Mouse (Mus musculus) heart, embryonic 14.5 days (tissue): ENCODE data around the gene Krtap5-5. TPM values are rescaled to one million over a fixed set of nuclear protein-coding genes. Genes with fewer than 3 reads are reported as not detected.
"Not testable (repeated sequence)": the region's sequence is repeated elsewhere in the genome, so short reads cannot be mapped to it uniquely, and the experiment has no call there.

ENCODE experiments used
- ATAC-seq: fragments of 200-750 bp; cut with Nextera tagmentation; 2 replicates; pipeline ENCODE4 v1.8.0; 2017; ENCODE audit warnings: low read depth, moderate TSS enrichment; ENCODE audit not compliant: insufficient number of reproducible peaks, insufficient read depth, low FRiP score
- H3K27ac ChIP-seq, 2 experiments: fragments of 200-500 bp in 1 of 2; fragments of 300-500 bp in 1 of 2; sonication (generic) in 1 of 2; replicated peaks in 1 of 2; 2 replicates each; pipeline ENCODE4 v1.5.1; 2012 to 2014; ENCODE audit warnings: low read depth in 2 of 2, low read length in 2 of 2, control low read depth in 1 of 2, mild to moderate bottlenecking in 1 of 2, mixed read lengths in 1 of 2; ENCODE audit not compliant: control insufficient read depth in 1 of 2, insufficient read depth in 1 of 2
- H3K27me3 ChIP-seq: fragments of 300-500 bp; sonication (generic); 2 replicates; pipeline ENCODE4 v1.6.1; 2014; ENCODE audit warnings: mild to moderate bottlenecking, low read length, control low read depth; ENCODE audit not compliant: control insufficient read depth, insufficient read depth
- H3K36me3 ChIP-seq: fragments of 300-500 bp; sonication (generic); 2 replicates; pipeline ENCODE4 v1.6.1; 2014; ENCODE audit warnings: mild to moderate bottlenecking, control low read depth, low read length, mixed read lengths; ENCODE audit not compliant: control insufficient read depth, insufficient read depth
- H3K4me1 ChIP-seq, 2 experiments: fragments of 200-500 bp in 1 of 2; fragments of 300-500 bp in 1 of 2; sonication (generic) in 1 of 2; 2 replicates each; pipeline ENCODE4 v1.6.1; 2012 to 2014; ENCODE audit warnings: low read length in 2 of 2, control low read depth in 1 of 2, mixed read lengths in 1 of 2; ENCODE audit not compliant: control insufficient read depth in 2 of 2, insufficient read depth in 2 of 2
- H3K4me2 ChIP-seq: fragments of 300-500 bp; sonication (generic); 2 replicates; pipeline ENCODE4 v1.6.1; 2014; ENCODE audit warnings: mild to moderate bottlenecking, low read length
- H3K4me3 ChIP-seq, 2 experiments: fragments of 200-500 bp in 1 of 2; fragments of 300-500 bp in 1 of 2; sonication (generic) in 1 of 2; 2 replicates each; pipeline ENCODE4 v1.5.1; 2012 to 2014; ENCODE audit warnings: low read length in 2 of 2, mild to moderate bottlenecking in 2 of 2, control low read depth in 1 of 2, low read depth in 1 of 2, moderate library complexity in 1 of 2; ENCODE audit not compliant: control insufficient read depth in 1 of 2, insufficient read depth in 1 of 2
- H3K9ac ChIP-seq: fragments of 300-500 bp; sonication (generic); 2 replicates; pipeline ENCODE4 v1.6.1; 2014; ENCODE audit warnings: mild to moderate bottlenecking, low read length
- H3K9me3 ChIP-seq: fragments of 300-500 bp; sonication (generic); 2 replicates; pipeline ENCODE4 v1.6.1; 2016; ENCODE audit warnings: low read length, control low read depth; ENCODE audit not compliant: control insufficient read depth
- WGBS: fragments of 180-500 bp; shearing (Covaris S2); extraction: QIAGEN DNeasy Blood & Tissue Kit; methylation state at CpG from one replicate; pipeline ENCODE4 v1.1.7; 2014; 5-methylcytosine and 5-hydroxymethylcytosine counted together
- polyA plus RNA-seq: library from polyadenylated mRNA; unstranded; fragments of >200 nt; fragmentation: Nextera tagmentation; extraction: Ambion mirVana; gene quantifications from 2 replicates; pipeline ENCODE4 v1.2.1, GENCODE M21; 2014

Gene Krtap5-5
- not detected in 2 replicates for polyA plus RNA-seq

DNA sequence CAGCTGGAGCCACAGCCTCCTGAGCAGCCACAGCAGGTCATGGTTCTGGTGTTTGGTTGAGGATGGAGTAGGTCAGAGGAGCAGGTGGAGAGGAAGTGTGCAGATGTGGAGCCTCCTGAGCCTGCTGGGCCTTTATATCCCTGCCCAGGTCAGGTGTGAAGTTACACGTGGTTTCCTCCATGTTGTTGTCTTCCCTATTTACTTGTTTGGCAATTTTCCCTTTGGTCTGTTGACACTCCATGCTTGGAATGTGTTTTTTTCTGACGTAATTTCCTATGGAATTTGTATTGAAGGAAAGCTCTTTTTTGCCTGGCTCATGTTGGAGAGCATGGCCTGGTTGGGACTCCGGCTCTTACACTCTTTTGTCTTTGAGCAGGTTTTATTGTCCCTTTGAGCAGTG is at the start of gene Krtap5-5:
Krtap5-5 (minus strand) TSS at position 101 of the 400 bp plus-strand sequence.
- H3K9me3 ChIP-seq, ATAC-seq, H3K27me3 ChIP-seq, H3K4me2 ChIP-seq, H3K4me1 ChIP-seq, H3K27ac ChIP-seq, H3K36me3 ChIP-seq, H3K9ac ChIP-seq, H3K4me3 ChIP-seq: not testable (repeated sequence)
- WGBS, result 33% methylated on average over 3 of the region's 3 CpGs

DNA sequence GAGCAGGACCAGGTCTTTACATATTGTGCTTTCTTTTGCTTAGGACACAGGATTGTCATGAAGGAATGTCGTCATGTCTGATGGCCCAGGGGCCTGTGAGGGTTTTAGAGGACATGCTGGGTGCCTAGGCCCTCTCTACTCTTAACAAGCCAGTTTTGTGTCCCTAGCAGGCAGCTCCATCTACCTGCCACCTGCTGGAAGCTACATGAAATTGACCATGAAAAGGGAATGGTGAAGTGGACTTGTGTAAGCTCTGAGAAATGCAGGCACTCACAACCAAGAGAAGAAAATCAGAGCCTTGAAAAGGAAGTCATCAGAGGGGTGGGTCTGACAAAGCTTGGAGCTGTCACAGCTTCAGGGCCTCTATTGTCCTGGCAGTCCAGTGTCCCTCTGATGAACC is 49.5 kb upstream of the Krtap5-5 start:
- ATAC-seq, H3K27me3 ChIP-seq, H3K4me3 ChIP-seq, H3K9ac ChIP-seq, H3K9me3 ChIP-seq, H3K36me3 ChIP-seq, H3K4me2 ChIP-seq, H3K4me1 ChIP-seq, H3K27ac ChIP-seq: not testable (repeated sequence)
- 71% methylated on average over 1 of the region's 1 CpGs for WGBS

DNA sequence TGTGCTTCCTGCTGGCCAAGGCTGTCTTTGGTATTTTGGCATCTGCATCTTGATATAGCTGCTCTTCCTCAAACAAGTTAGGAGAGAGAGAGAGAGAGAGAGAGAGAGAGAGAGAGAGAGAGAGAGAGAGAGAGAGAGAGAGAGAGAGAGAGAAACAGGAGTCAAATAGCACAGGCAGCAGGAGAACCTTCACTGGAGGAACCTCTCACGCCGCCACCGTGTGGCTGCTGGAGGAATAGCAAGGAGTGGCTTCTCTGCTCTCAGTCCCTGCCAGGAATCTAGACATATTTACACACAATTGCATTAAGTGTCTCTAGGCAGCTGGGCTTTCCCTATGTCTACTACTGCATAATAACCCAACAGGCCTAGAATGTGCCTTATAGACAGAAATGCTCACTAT is 48.4 kb upstream of the Krtap5-5 start:
- peaks cover 4 to 12% of the 10 kb centered on the region in 2 experiments for H3K4me1 ChIP-seq
- not testable (repeated sequence) for H3K36me3 ChIP-seq, H3K27me3 ChIP-seq, H3K27ac ChIP-seq, H3K9ac ChIP-seq, H3K9me3 ChIP-seq, H3K4me3 ChIP-seq, ATAC-seq, H3K4me2 ChIP-seq
- 0% methylated on average over 3 of the region's 3 CpGs for WGBS

DNA sequence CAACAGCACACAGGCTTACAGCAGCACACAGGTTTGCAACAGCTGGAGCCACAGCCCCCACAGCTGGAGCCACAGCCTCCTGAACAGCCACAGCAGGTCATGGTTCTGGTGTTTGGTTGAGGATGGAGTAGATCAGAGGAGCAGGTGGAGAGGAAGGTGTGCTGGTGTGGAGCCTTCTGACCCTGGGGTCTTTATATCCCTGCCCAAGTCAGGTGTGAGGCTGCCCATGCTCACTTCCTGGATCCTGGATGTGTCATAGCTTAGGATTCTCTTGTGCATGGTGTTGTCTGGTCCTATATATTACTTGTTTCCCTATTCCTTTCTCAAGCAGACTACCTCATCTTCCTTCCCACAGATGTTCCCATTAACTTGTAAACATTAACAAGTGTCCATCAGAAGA is 44.5 kb upstream of the Krtap5-5 start, which contains the start of gene Gm4559:
Gm4559 (minus strand) TSS at position 101 of the 400 bp plus-strand sequence.
- not testable (repeated sequence) for H3K4me3 ChIP-seq, H3K9me3 ChIP-seq, H3K4me2 ChIP-seq, ATAC-seq, H3K36me3 ChIP-seq, H3K9ac ChIP-seq, H3K4me1 ChIP-seq, H3K27me3 ChIP-seq, H3K27ac ChIP-seq

DNA sequence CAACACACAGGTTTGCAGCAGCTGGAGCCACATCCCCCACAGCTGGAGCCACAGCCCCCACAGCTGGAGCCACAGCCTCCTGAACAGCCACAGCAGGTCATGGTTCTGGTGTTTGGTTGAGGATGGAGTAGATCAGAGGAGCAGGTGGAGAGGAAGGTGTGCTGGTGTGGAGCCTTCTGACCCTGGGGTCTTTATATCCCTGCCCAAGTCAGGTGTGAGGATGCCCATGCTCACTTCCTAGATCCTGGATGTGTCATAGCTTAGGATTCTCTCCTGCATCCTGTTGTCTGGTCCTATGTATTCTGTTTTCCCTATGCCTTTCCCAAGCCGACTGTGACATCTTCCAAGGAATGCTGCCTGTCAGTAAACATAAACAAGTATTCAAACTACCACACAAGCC is 28.5 kb upstream of the Krtap5-5 start, which contains the start of gene Gm2431:
Gm2431 (minus strand) TSS at position 101 of the 400 bp plus-strand sequence.
- H3K27me3 ChIP-seq, H3K4me1 ChIP-seq, H3K9ac ChIP-seq, ATAC-seq, H3K36me3 ChIP-seq, H3K4me3 ChIP-seq, H3K9me3 ChIP-seq, H3K27ac ChIP-seq, H3K4me2 ChIP-seq: not testable (repeated sequence)
- 38% methylated on average over 1 of the region's 1 CpGs for WGBS

DNA sequence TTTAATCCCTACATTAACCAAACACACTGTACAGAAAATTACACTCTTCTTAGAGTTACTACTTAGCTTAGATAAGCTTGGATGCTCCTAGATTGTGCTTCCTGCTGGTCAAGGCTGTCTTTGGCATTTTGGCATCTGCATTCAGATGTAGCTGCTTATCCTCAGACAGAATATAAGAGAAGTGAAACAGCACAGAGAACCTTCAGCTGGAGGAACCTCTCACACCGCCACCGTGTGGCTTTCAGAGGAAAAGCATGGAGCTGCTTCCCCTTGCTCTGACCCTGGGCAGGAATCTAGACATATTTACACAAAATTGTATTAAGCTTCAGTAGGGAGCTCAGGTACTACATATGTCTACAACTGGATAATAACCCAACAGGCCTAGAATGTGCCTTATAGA is 25.7 kb upstream of the Krtap5-5 start:
- no peak for ATAC-seq
- H3K27me3 ChIP-seq, result no peaks in the 10 kb centered on the region
- no peak overlapping the region for H3K27ac ChIP-seq
- H3K9ac ChIP-seq, result no peak overlapping the region
- no peaks in the 10 kb centered on the region for H3K36me3 ChIP-seq
- H3K4me2 ChIP-seq, result no peak overlapping the region
- H3K4me1 ChIP-seq, result no peaks in the 10 kb centered on the region
- H3K9me3 ChIP-seq, result no peaks in the 10 kb centered on the region
- H3K4me3 ChIP-seq, result no peak overlapping the region
- WGBS, result 0% methylated on average over 2 of the region's 2 CpGs

DNA sequence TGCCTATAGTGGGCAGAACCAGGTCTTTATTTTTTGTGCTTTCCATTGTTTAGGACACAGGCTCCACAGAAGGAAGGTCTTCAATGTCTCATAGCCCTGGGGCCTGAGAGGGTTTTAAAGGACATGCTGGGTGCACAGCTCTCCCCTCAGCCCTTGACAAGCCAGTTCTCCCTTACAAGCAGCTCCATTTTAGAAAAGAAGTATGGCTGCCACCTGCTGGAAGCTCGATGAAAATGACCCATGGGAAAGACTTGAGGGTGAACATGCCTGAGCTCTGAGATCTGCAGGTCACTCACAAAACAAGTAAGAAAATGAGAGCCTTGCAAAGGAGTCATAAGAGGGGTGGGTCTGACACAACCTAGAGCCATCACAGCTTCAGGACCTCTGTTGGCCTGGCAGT is 20.1 kb upstream of the Krtap5-5 start:
- Histone ChIP-seq H3K9me3 (no peaks in the 10 kb centered on the region), H3K4me2 (no peak overlapping the region), H3K27me3 (no peaks in the 10 kb centered on the region), H3K27ac (no peak overlapping the region), H3K4me1 (no peaks in the 10 kb centered on the region), H3K36me3 (no peaks in the 10 kb centered on the region), H3K9ac (no peak overlapping the region), H3K4me3 (no peak overlapping the region)
- ATAC-seq, result no peak
- 0% methylated on average over 1 of the region's 1 CpGs for WGBS

DNA sequence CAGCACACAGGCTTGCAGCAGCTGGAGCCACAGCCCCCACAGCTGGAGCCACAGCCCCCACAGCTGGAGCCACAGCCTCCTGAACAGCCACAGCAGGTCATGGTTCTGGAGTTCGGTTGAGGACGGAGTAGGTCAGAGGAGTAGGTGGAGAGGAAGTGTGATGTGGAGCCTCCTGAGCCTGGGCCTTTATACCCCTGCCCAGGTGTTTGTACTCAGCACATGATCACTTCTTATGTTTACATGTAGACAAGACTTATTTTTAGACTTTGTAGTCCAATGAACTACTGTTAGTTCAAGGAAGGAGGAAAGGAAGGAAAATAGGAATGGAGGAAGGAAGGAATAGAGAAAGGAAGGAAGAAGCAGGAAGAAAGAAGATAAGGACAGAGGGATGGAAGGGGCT is 11.2 kb upstream of the Krtap5-5 start, which contains the start of gene Gm40460:
Gm40460 (minus strand) TSS at position 101 of the 400 bp plus-strand sequence.
- Histone ChIP-seq H3K27me3 (no peaks in the 10 kb centered on the region), H3K9me3 (peaks cover 4% of the 10 kb centered on the region), H3K4me1 (no peaks in the 10 kb centered on the region), H3K4me3 (no peak within 1 kb of the TSS), H3K27ac (no peak within 1 kb of the TSS), H3K4me2 (no peak within 1 kb of the TSS), H3K9ac (no peak within 1 kb of the TSS), H3K36me3 (no peaks in the 10 kb centered on the region)
- 29% methylated on average over 2 of the region's 2 CpGs for WGBS
- ATAC-seq, result no peak
